Mouse (Mus musculus) CD4-positive helper T cell, adult 2 months (primary cell): ENCODE results near the gene Epb41l4b.

Source experiments
- DNase-seq: peaks from one replicate; pipeline ENCODE4 v3.0.0-alpha.2; 2012; ENCODE audit warnings: low read depth, missing footprints, low spot score

The Epb41l4b gene

GRCm38 (mm10) chr4:56946641-56947640, 196.3 kb downstream of the Epb41l4b start, which contains the start of gene Tmem245:
Gene Tmem245 (minus strand): TSS chr4:56947437.
- peak; percentile 93 for DNase-seq

GRCm38 (mm10) chr4:56946180-56946579, 197.1 kb downstream of the Epb41l4b start:
- DNase-seq = no peak

GRCm38 (mm10) chr4:56944286-56944685, 199.0 kb downstream of the Epb41l4b start:
- DNase-seq = peak; percentile 28

- no peak for DNase-seq
These were observed 200.0 kb downstream of the Epb41l4b start for GRCm38 (mm10) chr4:56943258-56943657.

- no peak for DNase-seq
These were observed 200.7 kb downstream of the Epb41l4b start for GRCm38 (mm10) chr4:56942567-56942966.
